Mouse (Mus musculus) neural tube, embryonic 14.5 days (tissue): ENCODE results near the gene Nbr1. TPM values are rescaled to one million over a fixed set of nuclear protein-coding genes. Genes with fewer than 3 reads are reported as not detected.
"Not testable (repeated sequence)": the region's sequence is repeated elsewhere in the genome, so short reads cannot be mapped to it uniquely, and the experiment has no call there.

ENCODE experiments used
- ATAC-seq: fragments of 200-750 bp; cut with Nextera tagmentation; 2 replicates; pipeline ENCODE4 v1.8.0; 2017; ENCODE audit warnings: low read depth, mild to moderate bottlenecking, moderate TSS enrichment, moderate library complexity
- H3K27ac ChIP-seq: fragments of 300-500 bp; sonication (generic); 2 replicates; pipeline ENCODE4 v1.5.1; 2014; ENCODE audit warnings: low read depth, mild to moderate bottlenecking, control low read depth, low read length, moderate library complexity, mixed read lengths
- H3K27me3 ChIP-seq: fragments of 300-500 bp; sonication (generic); 2 replicates; pipeline ENCODE4 v1.6.1; 2014; ENCODE audit warnings: low read length; ENCODE audit not compliant: control insufficient read depth, insufficient read depth
- H3K36me3 ChIP-seq: fragments of 300-500 bp; sonication (generic); 2 replicates; pipeline ENCODE4 v1.6.1; 2014; ENCODE audit warnings: low read length, mixed read lengths; ENCODE audit not compliant: control insufficient read depth, insufficient read depth
- H3K4me1 ChIP-seq: fragments of 300-500 bp; sonication (generic); 2 replicates; pipeline ENCODE4 v1.6.1; 2014; ENCODE audit warnings: low read length; ENCODE audit not compliant: control insufficient read depth, insufficient read depth
- H3K4me2 ChIP-seq: fragments of 300-500 bp; sonication (generic); 2 replicates; pipeline ENCODE4 v1.6.1; 2014; ENCODE audit warnings: mild to moderate bottlenecking, low read depth, low read length, control low read depth
- H3K4me3 ChIP-seq: fragments of 300-500 bp; sonication (generic); 2 replicates; pipeline ENCODE4 v1.5.1; 2014; ENCODE audit warnings: low read depth, low read length, control low read depth, mixed read lengths
- H3K9ac ChIP-seq: fragments of 300-500 bp; sonication (generic); replicated peaks from 2 replicates; pipeline ENCODE4 v1.6.1; 2014; ENCODE audit warnings: low read depth, mild to moderate bottlenecking, control low read depth, low read length, mixed read lengths
- H3K9me3 ChIP-seq: fragments of 300-500 bp; sonication (generic); 2 replicates; pipeline ENCODE4 v1.6.1; 2016; ENCODE audit warnings: low read length; ENCODE audit not compliant: control insufficient read depth
- WGBS: fragments of 180-500 bp; shearing (Covaris S2); extraction: QIAGEN DNeasy Blood & Tissue Kit; methylation state at CpG from one replicate; pipeline ENCODE4 v1.1.7; 2014; 5-methylcytosine and 5-hydroxymethylcytosine counted together
- polyA plus RNA-seq: library from polyadenylated mRNA; unstranded; fragments of >200 nt; fragmentation: Nextera tagmentation; extraction: Ambion mirVana; gene quantifications from 2 replicates; pipeline ENCODE4 v1.2.1, GENCODE M21; 2014

Nbr1 gene
- polyA plus RNA-seq, 1 experiment from 2014 or later, result 85.8 TPM

GRCm38 (mm10) chr11:101589989-101590624, 38.2 kb downstream of the Nbr1 start:
- no peak for ATAC-seq
- Histone ChIP-seq H3K36me3 (no peaks in the 10 kb centered on the region), H3K27me3 (no peaks in the 10 kb centered on the region), H3K4me2 (no peak overlapping the region), H3K9me3 (no peaks in the 10 kb centered on the region), H3K4me3 (no peak overlapping the region), H3K9ac (no peak overlapping the region), H3K4me1 (no peaks in the 10 kb centered on the region), H3K27ac (no peak overlapping the region)
- 80% methylated on average over 12 of the region's 12 CpGs for WGBS

- no peak within 1 kb of the TSS for H3K4me3 ChIP-seq
- H3K4me1 ChIP-seq, result no peaks in the 10 kb centered on the region
- H3K27me3 ChIP-seq, result no peaks in the 10 kb centered on the region
- no peak for ATAC-seq
- WGBS, result 79% methylated on average over 6 of the region's 6 CpGs
- H3K36me3 ChIP-seq, result no peaks in the 10 kb centered on the region
- no peaks in the 10 kb centered on the region for H3K9me3 ChIP-seq
- no peak within 1 kb of the TSS for H3K9ac ChIP-seq
- H3K4me2 ChIP-seq, result no peak within 1 kb of the TSS
- H3K27ac ChIP-seq, result no peak within 1 kb of the TSS
These were observed 47.2 kb downstream of the Nbr1 start, which contains the start of gene Gm11634 for GRCm38 (mm10) chr11:101599156-101599555. TSS of gene Gm11634 (minus strand) at chr11:101599256.

- H3K4me2 ChIP-seq, result no peak overlapping the region
- H3K9ac ChIP-seq, result no peak overlapping the region
- H3K27ac ChIP-seq, result no peak overlapping the region
- no peak overlapping the region for H3K4me3 ChIP-seq
- no peak for ATAC-seq
- H3K27me3 ChIP-seq, result no peaks in the 10 kb centered on the region
- H3K4me1 ChIP-seq, result 0 out of 2 replicates have a peak, but pooled peaks cover 3% of the 10 kb centered on the region
- no peaks in the 10 kb centered on the region for H3K36me3 ChIP-seq
- H3K9me3 ChIP-seq, result no peaks in the 10 kb centered on the region
- WGBS, result 16% methylated on average over 3 of the region's 3 CpGs
These were observed 50.5 kb downstream of the Nbr1 start for GRCm38 (mm10) chr11:101602491-101602890.

GRCm38 (mm10) chr11:101604116-101604515, 52.2 kb downstream of the Nbr1 start:
- Histone ChIP-seq H3K27ac (no peak overlapping the region), H3K4me3 (peak overlapping the region; percentile 34), H3K4me1 (0 out of 2 replicates have a peak, but pooled peaks cover 3% of the 10 kb centered on the region), H3K27me3 (no peaks in the 10 kb centered on the region), H3K4me2 (peak overlapping the region; percentile 47), H3K9me3 (no peaks in the 10 kb centered on the region), H3K9ac (peak overlapping the region; percentile 32; the same call in 1 of the 2 replicates), H3K36me3 (no peaks in the 10 kb centered on the region)
- ATAC-seq, result no peak
- 0% methylated on average over 3 of the region's 3 CpGs for WGBS

GRCm38 (mm10) chr11:101604531-101605453, 52.8 kb downstream of the Nbr1 start:
- not testable (repeated sequence) for H3K27me3 ChIP-seq, H3K36me3 ChIP-seq, H3K9me3 ChIP-seq, H3K4me1 ChIP-seq
- peak overlapping the region; percentile 34 for H3K4me3 ChIP-seq
- peak overlapping the region; percentile 34; the same call in 1 of the 2 replicates for H3K27ac ChIP-seq
- H3K4me2 ChIP-seq, result peak overlapping the region; percentile 47
- 2% methylated on average over 30 of the region's 30 CpGs for WGBS
- peak; percentile 79 for ATAC-seq
- peak overlapping the region; percentile 32; the same call in 1 of the 2 replicates for H3K9ac ChIP-seq

- H3K36me3 ChIP-seq, H3K9me3 ChIP-seq, H3K9ac ChIP-seq, H3K27ac ChIP-seq, H3K27me3 ChIP-seq, H3K4me3 ChIP-seq, H3K4me2 ChIP-seq, H3K4me1 ChIP-seq, ATAC-seq: not testable (repeated sequence)
- 95% methylated on average over 4 of the region's 4 CpGs for WGBS
These were observed 55.2 kb downstream of the Nbr1 start for GRCm38 (mm10) chr11:101607134-101607533.

- 44% methylated on average over 11 of the region's 11 CpGs for WGBS
- H3K4me1 ChIP-seq, result no peaks in the 10 kb centered on the region
- H3K9ac ChIP-seq, result no peak overlapping the region
- H3K4me3 ChIP-seq, result no peak overlapping the region
- H3K27me3 ChIP-seq, result no peaks in the 10 kb centered on the region
- no peak overlapping the region for H3K4me2 ChIP-seq
- H3K27ac ChIP-seq, result no peak overlapping the region
- H3K9me3 ChIP-seq, result no peaks in the 10 kb centered on the region
- H3K36me3 ChIP-seq, result no peaks in the 10 kb centered on the region
- no peak for ATAC-seq
These were observed 58.5 kb downstream of the Nbr1 start for GRCm38 (mm10) chr11:101610445-101610844.

- Histone ChIP-seq H3K9me3 (no peaks in the 10 kb centered on the region), H3K27me3 (no peaks in the 10 kb centered on the region), H3K9ac (no peak overlapping the region), H3K4me3 (no peak overlapping the region), H3K36me3 (no peaks in the 10 kb centered on the region), H3K27ac (no peak overlapping the region), H3K4me1 (peaks cover 14% of the 10 kb centered on the region; the same call in 1 of the 2 replicates), H3K4me2 (no peak overlapping the region)
- 79% methylated on average over 6 of the region's 6 CpGs for WGBS
- no peak for ATAC-seq
These were observed 61.6 kb downstream of the Nbr1 start for GRCm38 (mm10) chr11:101613596-101613995.

GRCm38 (mm10) chr11:101614116-101614515, 62.2 kb downstream of the Nbr1 start:
- Histone ChIP-seq H3K9me3 (no peaks in the 10 kb centered on the region), H3K4me3 (no peak overlapping the region), H3K9ac (no peak overlapping the region), H3K36me3 (no peaks in the 10 kb centered on the region), H3K4me2 (no peak overlapping the region), H3K27ac (no peak overlapping the region), H3K27me3 (no peaks in the 10 kb centered on the region), H3K4me1 (peaks cover 14% of the 10 kb centered on the region; the same call in 1 of the 2 replicates)
- 74% methylated on average over 4 of the region's 4 CpGs for WGBS
- no peak for ATAC-seq
